Mouse (Mus musculus) thymus, adult 2 months (tissue): ENCODE measurements around the gene Msi2. TPM values are rescaled to one million over a fixed set of nuclear protein-coding genes. Genes with fewer than 3 reads are reported as not detected.

Experiments used
- DNase-seq: peaks from one replicate; pipeline ENCODE4 v3.0.0; 2021
- H3K27ac ChIP-seq: fragments of 200-500 bp; 2 replicates; pipeline ENCODE4 v1.5.1; 2012; ENCODE audit warnings: low read length, control low read depth; ENCODE audit not compliant: control insufficient read depth, insufficient read depth
- H3K27me3 ChIP-seq: fragments of 200-500 bp; 2 replicates; pipeline ENCODE4 v1.6.1; 2012; ENCODE audit warnings: mild to moderate bottlenecking, low read length, moderate library complexity, mixed read lengths; ENCODE audit not compliant: control insufficient read depth, insufficient read depth
- H3K36me3 ChIP-seq: fragments of 200-500 bp; 2 replicates; pipeline ENCODE4 v1.6.1; 2012; ENCODE audit warnings: mild to moderate bottlenecking, low read length, moderate library complexity; ENCODE audit not compliant: control insufficient read depth, insufficient read depth
- H3K4me1 ChIP-seq: fragments of 200-500 bp; replicated peaks from 2 replicates; pipeline ENCODE4 v1.6.1; 2012; ENCODE audit warnings: low read length; ENCODE audit not compliant: control insufficient read depth, insufficient read depth
- H3K4me3 ChIP-seq: fragments of 200-500 bp; 2 replicates; pipeline ENCODE4 v1.5.1; 2012; ENCODE audit warnings: mild to moderate bottlenecking, low read length, control low read depth, moderate library complexity; ENCODE audit not compliant: control insufficient read depth, insufficient read depth
- CTCF ChIP-seq: fragments of 200-500 bp; IDR thresholded peaks from 2 replicates; pipeline ENCODE4 v1.5.1; 2012; ENCODE audit warnings: mild to moderate bottlenecking, control low read depth, low read length, moderate library complexity, borderline replicate concordance; ENCODE audit not compliant: control insufficient read depth, poor library complexity, insufficient read depth; ENCODE audit errors: extremely low read depth
- POLR2A ChIP-seq: fragments of 200-500 bp; IDR thresholded peaks from 2 replicates; pipeline ENCODE4 v1.6.1; 2012; ENCODE audit warnings: mild to moderate bottlenecking, low read length, control low read depth, moderate library complexity; ENCODE audit not compliant: control insufficient read depth, poor library complexity, insufficient read depth; ENCODE audit errors: extremely low read depth
- WGBS: fragments of 180-500 bp; shearing (Covaris S2); methylation state at CpG from one replicate; pipeline ENCODE4 v1.1.7; 2018; 5-methylcytosine and 5-hydroxymethylcytosine counted together
- polyA plus RNA-seq: library from polyadenylated mRNA; depleted of rRNA; stranded (reverse); fragments of >200 nt; gene quantifications from 2 replicates; pipeline ENCODE4 v1.2.3, GENCODE M21; 2012

Msi2 gene
- polyA plus RNA-seq, 1 experiment = 51.3 TPM

DNA sequence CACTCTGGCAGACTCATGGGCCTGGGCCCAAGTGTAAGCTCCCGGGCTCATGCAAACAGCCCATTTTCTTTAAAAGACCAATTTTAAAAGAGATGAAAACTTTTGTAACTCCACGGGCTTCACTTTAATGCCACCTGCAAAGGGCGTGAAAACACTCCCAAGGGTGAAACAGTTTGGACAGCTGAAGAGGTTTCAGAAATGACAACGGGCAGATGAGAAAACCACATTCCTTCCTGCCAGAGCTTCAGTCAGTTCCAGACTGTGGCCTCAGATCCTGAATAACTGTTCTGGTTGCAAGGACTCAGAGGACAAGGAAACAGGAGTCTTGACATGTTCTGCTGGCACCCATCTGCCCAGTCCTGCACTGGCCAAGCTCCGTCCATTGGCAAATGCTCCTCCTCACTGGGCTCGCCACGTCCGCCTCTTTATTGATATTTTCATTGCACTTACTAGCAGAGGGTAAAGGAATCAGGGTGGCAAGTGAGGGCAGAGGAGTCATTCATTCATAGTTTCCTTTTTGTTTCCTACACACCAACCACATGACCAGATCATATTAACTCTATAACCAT, 207.9 kb downstream of the Msi2 start:
- Histone ChIP-seq H3K27me3 (no peaks in the 10 kb centered on the region), H3K4me3 (no peak overlapping the region), H3K4me1 (peaks cover 4% of the 10 kb centered on the region), H3K27ac (no peak overlapping the region), H3K36me3 (no peaks in the 10 kb centered on the region)
- 31% methylated on average over 8 of the region's 8 CpGs for WGBS
- no peak for DNase-seq
- TF ChIP-seq POLR2A (no peak), CTCF (no peak)

DNA sequence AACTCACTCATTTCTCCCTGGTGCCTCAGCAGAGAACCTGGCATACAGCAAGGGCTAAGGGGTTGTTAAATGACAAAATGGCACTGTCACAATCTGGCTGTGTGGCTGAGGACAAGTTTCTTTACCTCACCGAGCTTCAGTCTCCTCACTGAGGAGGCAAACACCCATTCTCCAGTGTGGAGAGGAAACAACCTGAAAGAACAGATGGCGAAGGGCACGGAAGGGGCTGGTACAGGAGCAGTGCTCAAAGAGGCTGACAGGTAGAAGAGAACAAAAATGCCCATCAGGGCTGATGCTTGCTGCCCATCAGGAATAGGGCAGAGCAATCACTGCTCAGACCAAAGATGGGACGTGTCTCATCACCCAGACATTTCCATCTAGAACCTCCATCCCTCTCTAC, 208.8 kb downstream of the Msi2 start:
- peaks cover 4% of the 10 kb centered on the region for H3K4me1 ChIP-seq
- no peaks in the 10 kb centered on the region for H3K27me3 ChIP-seq
- TF ChIP-seq CTCF (no peak), POLR2A (no peak)
- H3K4me3 ChIP-seq = no peak overlapping the region
- 74% methylated on average over 4 of the region's 4 CpGs for WGBS
- no peaks in the 10 kb centered on the region for H3K36me3 ChIP-seq
- no peak for DNase-seq
- no peak overlapping the region for H3K27ac ChIP-seq

DNA sequence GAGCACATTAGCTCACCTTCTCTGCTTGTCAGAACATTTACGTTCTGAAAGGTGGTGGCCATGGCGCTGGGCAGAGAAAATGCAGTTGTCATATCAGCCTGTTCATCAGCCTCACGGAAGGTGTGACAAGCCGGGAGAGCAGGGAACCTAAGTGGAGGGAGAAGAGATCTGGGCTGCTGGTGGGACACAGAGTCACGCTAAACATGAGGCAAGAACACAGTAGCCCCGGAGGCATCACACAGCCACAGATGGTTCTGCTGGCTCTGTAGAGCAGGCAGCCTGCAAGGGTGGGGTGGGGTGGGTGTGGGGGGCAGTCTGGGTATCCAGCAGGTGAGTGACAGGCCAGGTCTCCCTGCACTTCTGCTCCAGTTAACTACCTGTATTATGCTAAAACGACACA, 210.2 kb downstream of the Msi2 start:
- WGBS = 92% methylated on average over 7 of the region's 7 CpGs

DNA sequence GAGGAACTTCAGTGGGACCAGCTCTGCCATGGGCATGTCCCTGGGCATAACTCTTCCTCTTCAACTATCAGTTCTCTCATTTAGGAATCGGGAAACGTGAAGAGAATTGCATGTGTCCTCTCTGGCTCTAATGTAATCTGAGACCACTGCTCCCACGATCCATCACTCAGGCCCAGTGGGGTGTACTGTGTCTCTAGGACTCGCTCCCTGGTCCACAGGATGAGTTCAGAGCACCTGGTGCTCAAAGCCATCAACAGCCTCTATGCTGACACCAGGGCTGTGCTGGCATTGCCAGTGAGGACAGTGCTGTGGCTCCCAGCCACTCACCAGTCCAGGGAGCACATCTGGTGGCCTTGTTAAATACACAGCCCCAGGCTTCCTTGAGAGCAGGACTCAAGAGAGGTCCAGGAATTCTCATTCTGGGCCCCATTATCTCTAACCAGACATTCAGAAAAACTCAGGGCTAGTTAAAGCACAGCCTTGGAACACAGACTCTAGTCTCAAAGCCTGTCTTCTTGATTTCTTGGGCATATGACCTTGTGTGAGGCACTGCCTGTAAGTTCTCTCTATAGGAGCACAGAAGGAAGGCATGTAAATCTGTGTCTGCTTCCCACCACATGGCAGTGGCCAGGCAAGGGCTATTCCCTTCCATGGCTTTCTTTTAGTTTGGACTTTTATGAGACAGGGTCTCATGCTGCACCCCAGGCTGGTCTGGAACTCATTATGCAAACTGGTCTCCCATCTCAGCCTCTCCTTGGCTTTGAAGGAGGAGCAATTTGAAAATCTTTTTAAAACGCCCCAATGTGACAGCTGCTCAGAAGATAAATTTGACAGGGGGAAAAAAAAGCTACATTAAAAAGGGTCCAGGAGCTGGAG, 211.5 kb downstream of the Msi2 start:
- 93% methylated on average over 5 of the region's 5 CpGs for WGBS
- no peak overlapping the region for H3K27ac ChIP-seq
- no peak for DNase-seq
- no peaks in the 10 kb centered on the region for H3K27me3 ChIP-seq
- no peak overlapping the region for H3K4me3 ChIP-seq
- no peaks in the 10 kb centered on the region for H3K36me3 ChIP-seq
- no peak for TF ChIP-seq POLR2A
- no peak for TF ChIP-seq CTCF
- peaks cover 4% of the 10 kb centered on the region for H3K4me1 ChIP-seq

More for the DNA sequence above, 210.2 kb downstream of the Msi2 start:
- TF ChIP-seq POLR2A (no peak), CTCF (no peak)
- H3K27me3 ChIP-seq = no peaks in the 10 kb centered on the region
- peaks cover 4% of the 10 kb centered on the region for H3K4me1 ChIP-seq
- no peak overlapping the region for H3K27ac ChIP-seq
- no peak overlapping the region for H3K4me3 ChIP-seq
- H3K36me3 ChIP-seq = no peaks in the 10 kb centered on the region
- no peak for DNase-seq

DNA sequence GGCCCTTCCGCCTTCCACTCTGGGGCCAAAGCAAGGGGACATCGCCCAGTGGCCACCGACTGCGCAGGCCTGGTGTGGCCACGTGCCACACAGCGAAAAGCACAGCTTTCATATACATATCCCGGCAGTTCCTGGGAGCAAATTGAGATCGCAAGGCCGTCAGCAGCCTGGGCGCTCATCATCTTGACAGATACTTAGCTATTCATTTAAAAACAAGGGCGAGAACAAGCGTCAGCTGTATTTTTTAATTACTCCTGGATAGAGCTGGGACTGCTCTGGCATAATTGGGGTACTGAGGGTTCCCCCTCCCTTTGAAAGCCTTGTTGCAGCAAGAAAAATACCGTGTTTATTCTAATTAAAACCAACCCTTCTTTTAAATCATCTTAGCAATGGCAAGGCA, 212.2 kb downstream of the Msi2 start:
- no peaks in the 10 kb centered on the region for H3K27me3 ChIP-seq
- H3K27ac ChIP-seq = no peak overlapping the region
- DNase-seq = no peak
- 98% methylated on average over 13 of the region's 13 CpGs for WGBS
- no peak overlapping the region for H3K4me3 ChIP-seq
- no peaks in the 10 kb centered on the region for H3K36me3 ChIP-seq
- TF ChIP-seq CTCF = no peak
- no peak for TF ChIP-seq POLR2A
- peaks cover 4% of the 10 kb centered on the region for H3K4me1 ChIP-seq

DNA sequence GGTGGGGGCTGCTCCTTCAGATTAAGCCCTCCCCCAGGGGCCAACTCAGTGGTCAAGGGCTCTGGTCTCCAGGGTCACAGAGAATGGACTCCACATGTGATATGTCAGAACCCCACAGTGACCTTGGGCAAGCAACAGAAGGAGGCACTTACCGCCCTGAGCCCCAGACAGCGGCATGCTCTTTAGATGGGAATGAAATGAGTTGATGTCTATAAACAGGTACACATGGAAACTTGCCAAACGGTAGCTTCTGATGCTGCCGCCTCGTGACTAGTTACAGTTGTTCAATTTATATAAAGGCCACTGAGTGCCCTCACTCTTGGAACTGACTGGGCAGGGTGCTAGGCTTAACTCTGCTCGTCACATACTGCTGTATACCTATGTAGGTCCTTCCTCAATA, 215.7 kb downstream of the Msi2 start:
- H3K27ac ChIP-seq = no peak overlapping the region
- no peaks in the 10 kb centered on the region for H3K36me3 ChIP-seq
- 96% methylated on average over 6 of the region's 6 CpGs for WGBS
- no peaks in the 10 kb centered on the region for H3K4me1 ChIP-seq
- no peak overlapping the region for H3K4me3 ChIP-seq
- TF ChIP-seq POLR2A (no peak), CTCF (no peak)
- DNase-seq = no peak
- no peaks in the 10 kb centered on the region for H3K27me3 ChIP-seq

DNA sequence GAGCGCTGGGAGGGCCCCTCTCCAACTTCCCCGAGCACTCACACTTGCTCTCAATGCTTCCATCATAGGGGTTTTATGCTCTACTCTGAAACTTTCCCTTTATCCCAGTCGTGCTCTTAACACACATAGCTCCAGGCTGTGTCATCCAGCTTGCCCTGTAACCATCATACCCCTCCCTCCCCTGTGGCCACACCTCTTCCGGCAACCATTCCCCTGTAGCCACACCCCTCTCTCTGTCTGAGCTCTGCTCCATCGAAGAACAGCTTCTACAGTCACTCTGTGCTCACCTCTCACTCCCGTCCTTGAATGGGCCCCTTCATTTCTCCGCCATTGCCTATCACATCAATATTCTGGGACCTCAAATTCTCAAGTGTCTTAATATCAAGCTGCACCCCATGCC, 219.8 kb downstream of the Msi2 start:
- TF ChIP-seq POLR2A = no peak
- TF ChIP-seq CTCF = no peak
- DNase-seq = no peak
- no peak overlapping the region for H3K27ac ChIP-seq
- no peaks in the 10 kb centered on the region; the same call in 1 of the 2 replicates for H3K4me1 ChIP-seq
- H3K4me3 ChIP-seq = no peak overlapping the region
- H3K36me3 ChIP-seq = no peaks in the 10 kb centered on the region
- H3K27me3 ChIP-seq = no peaks in the 10 kb centered on the region
- 77% methylated on average over 7 of the region's 7 CpGs for WGBS
